Mouse (Mus musculus): ENCODE measurements at regions not wholly inside any gene's neighbourhood (a gene's known extent, or its start where the extent isn't known, plus 50 kb on each side); places are given as distances from the start of the nearest gene placed in this dataset.
"Not testable (repeated sequence)": the region's sequence is repeated elsewhere in the genome, so short reads cannot be mapped to it uniquely, and the experiment has no call there.

GRCm38 (mm10) chr3:39780270-39780669, 750.8 kb upstream of the Intu start:
- no peak for DNase-seq

- no peak for DNase-seq
Measured at GRCm38 (mm10) chr3:39784901-39785300, 746.2 kb upstream of the Intu start.

GRCm38 (mm10) chr3:39809586-39809985, 721.5 kb upstream of the Intu start:
- DNase-seq: no peak

GRCm38 (mm10) chr3:39814814-39815213, 716.3 kb upstream of the Intu start:
- peak; percentile 29 for DNase-seq

GRCm38 (mm10) chr3:39830488-39831056, 700.5 kb upstream of the Intu start:
- DNase-seq: no peak

GRCm38 (mm10) chr3:39838377-39839145, 692.5 kb upstream of the Intu start:
- no peak for DNase-seq

GRCm38 (mm10) chr3:39840946-39841345, 690.1 kb upstream of the Intu start:
- no peak for DNase-seq

GRCm38 (mm10) chr3:39845123-39845522, 686.0 kb upstream of the Intu start:
- DNase-seq: no peak

- DNase-seq: no peak
Measured at GRCm38 (mm10) chr3:39848829-39849228, 682.3 kb upstream of the Intu start.

- no peak for DNase-seq
Measured at GRCm38 (mm10) chr3:39857214-39857839, 673.8 kb upstream of the Intu start.

GRCm38 (mm10) chr3:39876046-39876445, 655.0 kb upstream of the Intu start:
- not testable (repeated sequence) for DNase-seq

- no peak for DNase-seq
Measured at GRCm38 (mm10) chr3:39884370-39884769, 646.7 kb upstream of the Intu start.

GRCm38 (mm10) chr3:39888376-39888775, 642.7 kb upstream of the Intu start:
- DNase-seq: no peak

GRCm38 (mm10) chr3:39889222-39889621, 641.9 kb upstream of the Intu start:
- no peak for DNase-seq

- peak; percentile 6 for DNase-seq
Measured at GRCm38 (mm10) chr3:39898961-39899360, 632.1 kb upstream of the Intu start.

- DNase-seq: no peak
Measured at GRCm38 (mm10) chr3:39900207-39900606, 630.9 kb upstream of the Intu start.

- DNase-seq: no peak
Measured at GRCm38 (mm10) chr3:39904377-39904776, 626.7 kb upstream of the Intu start.

- no peak for DNase-seq
Measured at GRCm38 (mm10) chr3:39908676-39909362, 622.3 kb upstream of the Intu start.

GRCm38 (mm10) chr3:39909642-39910041, 621.4 kb upstream of the Intu start:
- DNase-seq: no peak

GRCm38 (mm10) chr3:39918601-39919000, 612.5 kb upstream of the Intu start:
- DNase-seq: no peak

GRCm38 (mm10) chr3:39925436-39925835, 605.6 kb upstream of the Intu start:
- DNase-seq: no peak

- DNase-seq: no peak
Measured at GRCm38 (mm10) chr3:39928421-39928820, 602.7 kb upstream of the Intu start.

GRCm38 (mm10) chr3:39933372-39933771, 597.7 kb upstream of the Intu start:
- no peak for DNase-seq
